Mouse (Mus musculus) G1E (cell line): ENCODE measurements around the gene Cflar. TPM values are rescaled to one million over a fixed set of nuclear protein-coding genes. Genes with fewer than 3 reads are reported as not detected.
"Not testable (repeated sequence)": the region's sequence is repeated elsewhere in the genome, so short reads cannot be mapped to it uniquely, and the experiment has no call there.

ENCODE experiments used
- ATAC-seq: 2 replicates; pipeline ENCODE4 v1.8.0; 2016; ENCODE audit warnings: mild to moderate bottlenecking; ENCODE audit not compliant: insufficient number of reproducible peaks, poor library complexity, low FRiP score, severe bottlenecking; ENCODE audit errors: extremely low read depth
- DNase-seq: peaks from one replicate; pipeline ENCODE4 v3.0.0; 2012; ENCODE audit warnings: low spot score
- H3K27me3 ChIP-seq: 2 replicates; pipeline ENCODE4 v1.6.1; 2012; ENCODE audit warnings: mild to moderate bottlenecking, low read length, inconsistent platforms; ENCODE audit not compliant: insufficient read depth
- H3K36me3 ChIP-seq: replicated peaks from 2 replicates; pipeline ENCODE3; 2012; ENCODE audit warnings: mild to moderate bottlenecking, inconsistent platforms
- H3K4me1 ChIP-seq: 2 replicates; pipeline ENCODE4 v1.6.1; 2012; ENCODE audit warnings: low read depth, low read length, inconsistent platforms, mixed read lengths; ENCODE audit not compliant: insufficient read depth
- H3K4me3 ChIP-seq: 2 replicates; pipeline ENCODE4 v1.5.1; 2012; ENCODE audit warnings: low read depth, mild to moderate bottlenecking, inconsistent platforms, low read length, moderate library complexity, mixed read lengths
- H3K9me3 ChIP-seq: replicated peaks from 2 replicates; pipeline ENCODE4 v1.6.1; 2012; ENCODE audit warnings: inconsistent platforms
- CTCF ChIP-seq: IDR thresholded peaks from 2 replicates; pipeline ENCODE4 v1.5.1; 2012; ENCODE audit warnings: low read depth, low read length, inconsistent platforms, mixed read lengths
- GATA1 ChIP-seq: IDR thresholded peaks from 2 replicates; pipeline ENCODE4 v1.6.1; 2012; ENCODE audit warnings: borderline replicate concordance, low read length, inconsistent platforms, mixed read lengths
- GATA2 ChIP-seq: IDR thresholded peaks from 2 replicates; pipeline ENCODE4 v1.6.1; 2012; ENCODE audit warnings: low read depth, low read length, inconsistent platforms, borderline replicate concordance
- POLR2AphosphoS5 ChIP-seq: IDR thresholded peaks from 2 replicates; pipeline ENCODE4 v1.6.1; 2012; ENCODE audit warnings: low read depth, low read length, inconsistent platforms; ENCODE audit not compliant: insufficient replicate concordance
- TAL1 ChIP-seq: conservative IDR thresholded peaks from 2 replicates; pipeline ENCODE4 v1.6.1; 2012; ENCODE audit warnings: low read depth, low read length, inconsistent platforms, mixed read lengths
- polyA plus RNA-seq: library from polyadenylated mRNA; stranded (reverse); fragments of >175 nt; gene quantifications from 2 replicates; pipeline ENCODE4 v1.2.3, GENCODE M21; 2012
- total RNA-seq, 2 experiments: library from RNA; stranded (forward) in 1 of 2; stranded (reverse) in 1 of 2; fragments of 200-1000 nt in 1 of 2; fragments of >200 nt in 1 of 2; fragmentation: Nextera tagmentation in 1 of 2; gene quantifications; 2 replicates each; pipeline ENCODE4 v1.2.3; 2014 to 2017

The Cflar gene
- total RNA-seq (2014; fragmentation: Nextera tagmentation) (92.7 and 127 TPM in 2 replicates), total RNA-seq (2017) (173 and 179 TPM in 2 replicates), polyA plus RNA-seq (5.5 and 8.8 TPM in 2 replicates)

- DNase-seq = peak; percentile 49
- Histone ChIP-seq H3K36me3 (peaks cover 26% of the 10 kb centered on the region), H3K4me1 (peaks cover 42% of the 10 kb centered on the region), H3K4me3 (peak within 1 kb of the TSS; percentile 82), H3K9me3 (0 out of 2 replicates have a peak, but pooled peaks cover 3% of the 10 kb centered on the region), H3K27me3 (no peaks in the 10 kb centered on the region)
- ATAC-seq = no peak
- 0 out of 2 replicates have a peak, but pooled peaks have one; percentile 31 for TF ChIP-seq POLR2AphosphoS5
- TF ChIP-seq CTCF = no peak
Measured at GRCm38 (mm10) chr1:58711365-58712016, at the start of gene Cflar. Gene Cflar, plus strand, starts transcription at chr1:58711508.

- not testable (repeated sequence) for H3K4me3 ChIP-seq, DNase-seq, H3K4me1 ChIP-seq, H3K36me3 ChIP-seq, ATAC-seq, H3K9me3 ChIP-seq
- peaks cover 27% of the 10 kb centered on the region for H3K27me3 ChIP-seq
Measured at GRCm38 (mm10) chr1:58662671-58663070, 48.6 kb upstream of the Cflar start.

- not testable (repeated sequence) for DNase-seq, H3K36me3 ChIP-seq, H3K9me3 ChIP-seq, H3K4me1 ChIP-seq, ATAC-seq, H3K4me3 ChIP-seq
- H3K27me3 ChIP-seq = peaks cover 30% of the 10 kb centered on the region
Measured at GRCm38 (mm10) chr1:58663365-58663764, 47.9 kb upstream of the Cflar start.

GRCm38 (mm10) chr1:58668191-58668590, 43.1 kb upstream of the Cflar start:
- ATAC-seq = no peak
- peaks cover 28% of the 10 kb centered on the region for H3K27me3 ChIP-seq
- 0 out of 2 replicates have a peak, but pooled peaks cover 2% of the 10 kb centered on the region for H3K4me1 ChIP-seq
- H3K9me3 ChIP-seq = no peaks in the 10 kb centered on the region
- no peak for TF ChIP-seq POLR2AphosphoS5
- no peak for TF ChIP-seq TAL1
- TF ChIP-seq GATA1 = no peak
- TF ChIP-seq CTCF = no peak
- TF ChIP-seq GATA2 = no peak
- DNase-seq = no peak
- no peaks in the 10 kb centered on the region for H3K36me3 ChIP-seq
- H3K4me3 ChIP-seq = no peak overlapping the region

- peaks cover 28% of the 10 kb centered on the region for H3K27me3 ChIP-seq
- not testable (repeated sequence) for H3K4me3 ChIP-seq, H3K4me1 ChIP-seq, H3K36me3 ChIP-seq, DNase-seq, ATAC-seq, H3K9me3 ChIP-seq
Measured at GRCm38 (mm10) chr1:58669635-58670034, 41.7 kb upstream of the Cflar start.

GRCm38 (mm10) chr1:58672116-58672515, 39.2 kb upstream of the Cflar start:
- no peak for TF ChIP-seq GATA2
- no peak for TF ChIP-seq POLR2AphosphoS5
- no peak for TF ChIP-seq TAL1
- TF ChIP-seq CTCF = no peak
- no peak for TF ChIP-seq GATA1
- no peak overlapping the region for H3K4me3 ChIP-seq

GRCm38 (mm10) chr1:58675011-58675410, 36.3 kb upstream of the Cflar start:
- Histone ChIP-seq H3K9me3 (no peaks in the 10 kb centered on the region), H3K36me3 (no peaks in the 10 kb centered on the region), H3K4me3 (no peak overlapping the region), H3K27me3 (peaks cover 22% of the 10 kb centered on the region), H3K4me1 (peaks cover 19% of the 10 kb centered on the region)
- ATAC-seq = no peak
- no peak for DNase-seq
- no peak for TF ChIP-seq GATA2
- no peak for TF ChIP-seq CTCF
- no peak for TF ChIP-seq POLR2AphosphoS5
- no peak for TF ChIP-seq TAL1
- TF ChIP-seq GATA1 = no peak

More at GRCm38 (mm10) chr1:58672116-58672515, 39.2 kb upstream of the Cflar start:
- ATAC-seq (no peak), DNase-seq (no peak)
- H3K9me3 ChIP-seq = no peaks in the 10 kb centered on the region
- peaks cover 26% of the 10 kb centered on the region for H3K27me3 ChIP-seq
- 0 out of 2 replicates have a peak, but pooled peaks cover 2% of the 10 kb centered on the region for H3K4me1 ChIP-seq
- no peaks in the 10 kb centered on the region for H3K36me3 ChIP-seq
